Mouse (Mus musculus) embryonic fibroblast, embryonic 13.5 days (primary cell): ENCODE data around the gene Vmn1r85.
A peak's percentile ranks its signal among the peaks of the same experiment; 100 is the strongest.

Source experiments
- CTCF ChIP-seq: IDR thresholded peaks from 2 replicates; pipeline ENCODE4 v1.5.1; 2011; ENCODE audit warnings: mild to moderate bottlenecking, control low read depth, low read length, moderate library complexity, borderline replicate concordance; ENCODE audit not compliant: insufficient read depth
- POLR2A ChIP-seq: IDR thresholded peaks from 2 replicates; pipeline ENCODE4 v1.6.1; 2011; ENCODE audit warnings: low read depth, mild to moderate bottlenecking, control low read depth, low read length, moderate library complexity

- TF ChIP-seq POLR2A (no peak), CTCF (peak; percentile 25; the same call in 1 of the 2 replicates)
Measured at GRCm38 (mm10) chr7:13046084-13046483, 48.9 kb downstream of the Vmn1r85 start.
